Mouse (Mus musculus) brain, embryonic 14.5 days (tissue): Measurements from ENCODE around the gene Mrgprb8. TPM values are rescaled to one million over a fixed set of nuclear protein-coding genes. Genes with fewer than 3 reads are reported as not detected.
"Not testable (repeated sequence)": the region's sequence is repeated elsewhere in the genome, so short reads cannot be mapped to it uniquely, and the experiment has no call there.

Source experiments
- DNase-seq: peaks from one replicate; pipeline ENCODE4 v3.0.0-alpha.2; 2011; ENCODE audit warnings: low read depth
- CTCF ChIP-seq: fragments of 200-500 bp; IDR thresholded peaks from 2 replicates; pipeline ENCODE4 v1.5.1; 2012; ENCODE audit warnings: inconsistent platforms, mild to moderate bottlenecking, moderate library complexity, borderline replicate concordance; ENCODE audit not compliant: insufficient read depth, insufficient read length; ENCODE audit errors: extremely low read depth
- POLR2A ChIP-seq: fragments of 200-500 bp; IDR thresholded peaks from 2 replicates; pipeline ENCODE4 v1.6.1; 2012; ENCODE audit warnings: mild to moderate bottlenecking, inconsistent platforms, borderline replicate concordance; ENCODE audit not compliant: poor library complexity, insufficient read depth, insufficient read length, severe bottlenecking; ENCODE audit errors: extremely low read depth
- polyA plus RNA-seq: library from polyadenylated mRNA; depleted of rRNA; stranded (reverse); fragments of >200 nt; gene quantifications from 2 replicates; pipeline ENCODE4 v1.2.3, GENCODE M21; 2012; rRNA removed

The Mrgprb8 gene
- not detected in 2 replicates for polyA plus RNA-seq

DNA sequence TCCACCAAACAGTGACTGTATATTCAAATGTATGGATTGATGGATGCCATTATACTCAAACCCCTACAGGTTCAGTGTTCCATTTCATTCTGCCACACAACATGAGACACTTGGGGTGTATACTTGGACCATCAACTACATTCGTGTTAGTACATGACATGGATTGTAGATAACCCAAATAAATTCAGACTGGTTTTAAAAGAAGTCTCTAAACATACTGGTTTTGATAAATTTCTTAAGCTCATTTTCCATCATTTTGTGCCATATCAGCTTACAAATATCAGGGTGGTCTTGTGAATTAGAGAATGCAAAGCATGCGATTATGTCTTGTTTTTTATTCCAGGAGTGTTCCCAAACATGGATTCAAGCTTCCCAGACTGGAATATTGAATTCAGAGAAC is at the start of gene Mrgprb8:
Mrgprb8 (plus strand) TSS at position 301 of the 400 bp plus-strand sequence.
- TF ChIP-seq POLR2A (no peak), CTCF (no peak)
- no peak for DNase-seq

DNA sequence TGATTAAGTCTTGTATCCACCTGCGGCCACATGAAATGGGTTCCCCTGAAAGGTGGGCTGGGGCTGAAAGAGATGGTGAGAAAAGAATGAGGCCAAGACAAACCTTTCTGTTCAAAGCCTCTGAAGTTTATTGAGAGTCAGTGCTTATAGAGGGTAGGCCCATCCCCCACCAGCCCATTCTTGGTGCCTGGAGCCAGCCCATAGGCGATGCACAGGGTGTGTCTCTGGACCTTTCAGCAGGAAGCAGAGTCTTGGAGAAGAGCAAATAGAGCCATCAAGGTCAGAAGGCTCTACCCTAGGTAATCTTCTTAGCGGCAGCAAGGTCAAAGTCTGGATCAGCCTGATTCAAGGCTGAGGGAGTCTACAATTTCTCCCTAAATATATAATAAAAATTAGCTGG is 47.6 kb downstream of the Mrgprb8 start:
- DNase-seq = not testable (repeated sequence)

DNA sequence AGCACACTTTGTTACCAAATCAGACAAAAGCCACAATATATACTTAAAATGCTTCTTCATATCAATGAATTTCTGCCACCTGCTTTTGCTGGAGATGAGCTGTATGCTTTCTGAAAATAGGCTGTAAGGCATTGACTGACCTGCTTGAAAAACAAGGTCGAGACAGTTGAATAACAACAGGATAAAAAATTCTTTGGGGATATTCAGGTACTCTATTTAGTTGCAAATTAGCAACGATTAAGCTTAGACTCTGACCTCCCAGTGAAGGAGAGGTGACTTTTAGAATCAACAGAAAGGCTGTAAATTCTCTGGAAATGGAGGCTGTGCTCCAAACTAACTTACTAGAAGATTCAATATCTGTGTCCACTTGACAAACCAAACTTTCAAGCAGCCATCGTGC is 48.3 kb downstream of the Mrgprb8 start:
- TF ChIP-seq POLR2A = no peak
- no peak for TF ChIP-seq CTCF

More for the DNA sequence above, 48.3 kb downstream of the Mrgprb8 start:
- DNase-seq = no peak

Other genes with a start within 250 kb of the Mrgprb8 start
- gene Mrgprb5, start 219.5 kb upstream of the Mrgprb8 start, polyA plus RNA-seq = not detected in 2 replicates
- not detected in 2 replicates for gene Mrgprb4, start 189.2 kb upstream of the Mrgprb8 start, polyA plus RNA-seq
- gene Mrgprb1, start 67.8 kb downstream of the Mrgprb8 start, polyA plus RNA-seq = not detected in 2 replicates
- gene Mrgprx2, start 110.8 kb downstream of the Mrgprb8 start, polyA plus RNA-seq = not detected in 2 replicates
- not detected in 2 replicates for gene Mrgprb2, start 169.6 kb downstream of the Mrgprb8 start, polyA plus RNA-seq